Mouse (Mus musculus): Measurements from ENCODE around the gene Boll.

The Boll gene

DNA sequence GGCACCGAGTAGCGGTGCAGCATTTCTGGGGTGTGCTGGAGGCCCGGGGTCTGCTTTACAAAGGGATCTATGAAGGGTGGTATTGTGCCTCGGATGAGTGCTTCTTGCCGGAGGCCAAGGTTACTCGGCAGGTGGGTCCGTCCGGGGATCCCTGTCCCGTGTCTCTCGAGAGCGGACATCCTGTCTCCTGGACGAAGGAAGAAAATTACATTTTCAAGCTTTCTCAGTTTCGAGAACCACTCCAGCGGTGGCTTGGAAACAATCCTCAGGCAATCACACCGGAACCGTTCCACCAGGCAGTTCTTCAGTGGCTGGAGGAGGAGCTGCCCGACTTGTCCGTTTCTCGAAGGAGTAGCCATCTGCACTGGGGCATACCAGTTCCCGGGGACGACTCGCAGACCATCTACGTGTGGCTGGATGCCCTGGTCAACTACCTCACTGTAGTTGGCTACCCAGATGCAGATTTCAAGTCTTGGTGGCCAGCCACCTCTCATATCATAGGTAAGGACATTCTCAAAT, 125.6 kb downstream of the Boll start:
- DNase-seq = peak in 1 of 2 experiments; percentile 52

DNA sequence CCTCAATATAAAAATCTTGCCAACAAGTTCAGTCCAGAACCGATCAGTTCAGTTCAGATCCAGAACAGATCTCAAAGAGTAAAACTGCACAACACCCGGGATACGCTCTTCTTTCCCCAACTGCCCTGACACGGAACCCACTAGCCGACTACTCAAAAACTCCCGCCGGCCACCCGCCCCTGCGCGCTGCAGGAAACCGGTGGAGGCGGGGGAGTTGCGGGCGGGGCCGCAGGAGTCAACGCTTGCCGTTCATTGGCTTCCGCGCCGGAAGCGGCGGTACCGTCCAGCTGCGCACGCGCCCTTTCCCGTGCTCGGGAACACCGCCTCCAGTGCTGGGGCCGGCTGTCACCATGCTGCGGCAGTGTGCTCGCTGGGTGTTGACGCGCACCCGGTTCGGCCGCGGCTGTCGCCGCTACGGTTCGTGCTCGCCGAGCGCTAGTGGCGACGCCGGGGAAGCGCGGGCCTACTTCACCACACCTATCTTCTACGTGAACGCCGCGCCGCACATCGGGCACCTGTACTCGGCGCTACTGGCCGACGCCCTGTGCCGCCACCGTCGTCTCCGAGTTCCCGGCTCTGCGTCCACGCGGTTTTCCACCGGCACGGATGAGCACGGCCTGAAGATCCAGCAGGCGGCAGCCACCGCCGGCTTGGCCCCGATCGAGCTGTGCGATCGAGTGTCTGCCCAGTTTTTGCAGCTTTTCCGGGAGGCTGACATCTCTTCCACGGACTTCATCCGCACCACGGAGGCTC, 126.2 kb downstream of the Boll start, which contains the start of gene Mars2:
Mars2 (plus strand) TSS at position 288 of the 753 bp plus-strand sequence.
- peak; percentile 95 to 96 for DNase-seq

DNA sequence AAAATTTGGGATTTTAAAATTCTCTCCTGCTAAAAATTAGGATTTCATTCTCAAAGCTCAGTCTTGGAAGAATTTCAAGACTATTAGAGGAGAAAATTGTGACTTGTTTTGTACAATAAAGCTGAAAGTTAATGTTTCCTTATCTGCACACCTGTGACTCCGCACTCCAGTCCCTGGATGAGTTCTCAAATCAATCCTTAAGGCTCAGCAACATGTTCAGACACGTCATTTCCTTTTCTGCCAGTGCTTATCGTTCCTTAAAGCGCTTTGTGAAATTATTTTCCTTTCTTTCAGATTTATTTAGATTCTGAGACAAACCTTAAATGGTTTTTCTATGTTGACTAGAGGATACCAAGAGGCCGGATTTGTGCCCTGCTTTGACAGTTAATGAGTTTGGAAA, 126.8 kb downstream of the Boll start:
- no peak for DNase-seq

DNA sequence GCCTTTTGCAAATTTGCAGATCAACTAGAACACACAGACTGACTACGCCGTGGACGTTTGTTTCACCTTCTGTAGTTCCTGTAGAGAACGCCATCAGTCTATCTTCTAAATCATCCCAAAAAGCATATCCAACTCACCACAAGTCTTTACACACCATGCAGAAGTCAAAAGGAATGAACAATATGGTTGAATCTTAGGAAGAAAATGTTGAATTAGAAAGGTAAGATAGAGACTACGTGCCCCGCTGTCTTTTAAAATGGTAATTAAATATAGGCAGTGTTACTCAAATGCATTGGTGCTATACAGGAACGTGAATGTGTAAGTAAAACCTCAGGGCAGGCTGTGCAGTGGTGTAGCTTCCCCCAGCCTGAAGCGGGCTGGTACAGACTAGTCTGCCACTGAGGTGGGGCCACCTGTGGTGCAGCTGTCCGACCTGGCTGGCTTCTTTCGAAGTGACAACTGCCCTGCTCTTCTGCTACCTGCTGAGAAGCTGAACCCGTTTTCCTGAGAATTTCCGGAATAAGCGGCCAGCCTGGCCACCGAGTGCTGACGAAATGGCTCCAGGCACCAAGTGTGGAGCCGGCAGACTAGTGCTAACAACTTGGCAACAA, 128.3 kb downstream of the Boll start:
- peak in 1 of 2 experiments; percentile 0 for DNase-seq

- peak in 1 of 2 experiments; percentile 0 for DNase-seq
Observed at GRCm38 (mm10) chr1:55228256-55228884, 134.9 kb downstream of the Boll start.

DNA sequence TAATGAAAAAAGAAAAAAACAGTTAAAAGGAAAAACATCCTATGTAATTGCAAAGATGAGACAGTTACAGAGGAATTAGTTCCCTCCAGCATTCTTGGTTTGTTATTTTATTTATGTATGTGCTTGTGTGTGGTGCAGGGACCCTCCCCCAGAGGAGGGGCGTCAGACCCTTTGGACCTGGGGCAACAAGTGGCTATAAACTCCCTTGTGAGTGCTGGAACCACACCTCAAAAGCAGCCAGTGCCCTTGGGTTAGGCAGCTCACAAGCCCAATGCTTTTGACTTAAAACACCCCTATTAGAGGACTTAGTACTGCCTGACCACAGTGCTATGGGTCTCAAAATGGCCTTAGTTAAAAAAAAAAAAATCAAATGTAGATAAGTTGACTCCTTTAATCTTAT, 135.9 kb downstream of the Boll start:
- peak in 1 of 2 experiments; percentile 0 for DNase-seq

DNA sequence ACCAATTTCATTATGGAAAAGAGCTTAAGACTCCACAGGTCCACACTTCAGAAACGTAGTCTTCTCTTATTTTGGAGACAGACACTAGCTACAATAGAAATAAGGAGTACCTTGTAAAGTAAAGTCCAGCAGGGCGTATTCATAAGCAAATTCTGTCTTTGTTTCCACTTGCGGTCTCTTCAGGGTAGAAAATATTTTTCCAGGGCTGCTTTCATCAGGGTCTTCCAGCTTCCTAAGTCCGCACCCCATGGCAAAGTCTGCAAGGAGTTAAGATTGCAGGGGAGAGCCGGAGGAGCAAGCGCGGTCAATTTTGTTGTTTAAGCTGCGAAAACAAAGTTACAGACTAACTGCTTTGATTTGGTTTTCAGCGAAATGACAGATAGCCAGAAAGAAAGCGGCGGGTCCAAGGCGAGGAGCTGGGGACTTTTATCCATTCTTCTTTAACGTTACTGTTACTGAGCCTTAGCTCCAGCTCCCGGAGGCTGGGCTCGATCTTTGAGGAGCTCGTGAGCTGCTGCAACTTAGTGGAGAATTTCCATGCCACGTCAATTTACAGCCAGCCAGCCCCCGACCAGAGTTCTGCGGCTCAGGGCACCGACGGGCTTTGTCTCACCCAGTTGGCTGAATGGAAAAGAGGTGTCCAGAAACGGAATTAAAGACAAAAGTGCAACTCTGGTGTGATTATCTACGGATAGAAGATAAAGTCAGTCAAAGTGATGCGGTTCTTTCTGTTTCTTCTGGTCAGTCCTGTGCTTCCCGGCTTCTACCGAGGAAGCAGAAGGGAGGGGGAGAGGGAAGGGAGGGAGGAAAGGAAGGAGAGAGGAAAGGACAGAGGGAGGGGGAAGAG, 137.0 kb downstream of the Boll start, which contains the start of gene Rftn2:
Rftn2 (minus strand) TSS at position 772 of the 847 bp plus-strand sequence.
- peak; percentile 24 to 30 for DNase-seq

- DNase-seq = peak in 1 of 2 experiments; percentile 1
Observed at GRCm38 (mm10) chr1:55225398-55225797, 137.9 kb downstream of the Boll start.

- no peak for DNase-seq
Observed at GRCm38 (mm10) chr1:55224111-55224510, 139.2 kb downstream of the Boll start.

GRCm38 (mm10) chr1:55223026-55223425, 140.2 kb downstream of the Boll start:
- no peak for DNase-seq

DNA sequence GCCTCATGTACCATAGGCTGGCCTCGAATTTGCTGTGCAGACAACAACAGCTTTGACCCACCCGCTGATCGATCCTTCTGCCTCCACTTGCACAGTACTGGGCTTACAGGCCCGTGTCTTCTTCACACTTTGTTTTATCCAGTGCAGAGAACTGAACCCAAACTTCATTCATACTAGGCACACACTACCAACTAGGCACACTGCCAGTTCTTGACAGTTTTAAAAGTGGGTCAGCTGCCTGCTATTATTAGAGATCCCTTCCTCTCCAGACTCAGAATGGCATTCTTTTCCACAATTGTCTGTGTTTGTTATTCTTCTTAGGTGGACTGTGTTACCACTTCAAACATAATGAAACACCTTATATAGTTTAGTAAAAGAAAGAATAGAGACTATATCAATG, 141.9 kb downstream of the Boll start:
- no peak for DNase-seq

- DNase-seq = no peak
Observed at GRCm38 (mm10) chr1:55217191-55217590, 146.1 kb downstream of the Boll start.

DNA sequence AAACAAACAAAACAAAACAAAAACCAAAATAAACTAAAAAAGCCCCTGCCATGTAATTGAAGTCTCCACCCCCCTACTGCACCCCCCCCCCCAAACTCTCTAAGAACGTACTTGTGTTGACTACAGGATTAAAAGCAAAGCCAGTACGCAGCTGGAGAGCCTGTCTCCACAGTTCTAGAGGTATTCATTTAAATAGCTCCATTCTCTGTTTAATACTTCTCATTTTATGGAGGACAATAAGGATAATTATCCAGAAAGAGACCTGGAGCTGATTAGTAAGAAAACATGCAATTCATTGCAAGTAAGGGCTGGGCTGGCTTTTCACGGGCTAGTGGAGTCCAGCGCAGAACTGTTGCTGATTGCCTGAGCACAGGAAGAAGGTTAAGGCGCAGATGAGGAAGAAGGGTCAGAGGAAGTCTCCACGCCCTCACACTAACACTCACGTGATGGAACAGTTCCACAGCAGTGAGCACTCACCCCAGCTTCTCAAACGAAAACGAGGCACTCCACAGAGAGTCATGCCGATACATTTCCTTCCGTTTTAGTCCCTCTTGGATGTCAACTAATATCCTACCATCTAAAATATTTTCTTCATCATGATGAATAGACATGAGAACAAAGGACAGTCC, 148.0 kb downstream of the Boll start:
- DNase-seq = peak; percentile 83 to 85

- no peak for DNase-seq
Observed at GRCm38 (mm10) chr1:55213936-55214335, 149.3 kb downstream of the Boll start.

DNA sequence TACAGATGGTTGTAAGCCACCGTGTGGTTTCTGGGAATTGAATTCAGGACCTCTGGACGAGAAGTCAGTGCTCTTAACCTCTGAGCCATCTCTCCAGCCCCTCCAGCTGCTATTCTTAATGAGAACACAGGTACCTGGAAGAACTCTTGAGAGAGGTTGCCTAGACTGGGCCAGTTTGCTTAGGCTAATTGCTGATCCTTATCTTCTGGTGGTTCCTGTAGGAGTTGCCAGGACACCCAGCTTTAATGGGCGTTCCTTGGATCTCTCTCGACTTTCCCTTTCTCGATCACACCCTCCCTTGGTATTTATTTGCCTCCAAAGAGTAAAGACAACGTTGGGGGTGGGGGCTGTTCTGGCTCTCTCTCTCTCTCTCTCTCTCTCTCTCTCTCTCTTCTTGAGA, 149.8 kb downstream of the Boll start:
- DNase-seq = no peak

DNA sequence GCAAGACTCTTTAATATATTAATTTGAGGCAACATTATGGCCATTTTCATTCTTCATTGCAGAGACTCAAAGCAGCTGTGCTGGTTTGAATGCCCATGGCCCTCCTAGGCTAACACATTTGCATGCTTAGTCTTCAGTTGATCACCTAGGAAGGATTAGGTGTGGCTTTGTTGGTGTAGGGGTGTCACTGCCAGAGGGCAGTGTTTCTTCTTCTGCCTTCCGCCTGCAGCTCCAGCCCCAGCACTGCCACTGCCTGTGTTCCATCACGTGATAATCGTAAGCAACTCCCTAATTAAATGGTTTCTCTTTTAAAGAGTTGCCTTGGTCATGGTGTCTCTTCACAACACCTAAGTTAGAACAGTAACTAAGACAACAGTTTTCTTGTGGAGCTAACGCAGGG, 150.5 kb downstream of the Boll start:
- DNase-seq = peak; percentile 36 to 37

DNA sequence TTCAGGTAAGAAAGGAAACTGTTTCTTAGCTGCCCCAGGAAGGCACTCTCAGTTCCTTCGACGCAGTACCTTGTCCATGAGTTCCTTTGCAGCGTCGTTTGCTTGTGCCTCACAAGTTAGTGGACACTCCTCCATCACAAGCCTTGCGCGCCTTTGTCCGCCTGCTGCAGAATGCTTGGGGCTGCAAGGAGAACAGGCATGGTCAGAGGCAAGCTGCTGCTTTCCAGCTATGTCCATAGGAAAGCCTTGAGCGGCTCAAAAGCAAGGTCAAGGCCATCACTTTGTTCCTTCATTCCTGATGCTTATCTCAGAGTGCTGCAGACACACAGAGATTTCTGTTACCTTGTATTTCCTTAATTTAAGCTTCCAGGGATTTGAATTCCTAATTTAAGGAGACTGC, 152.2 kb downstream of the Boll start:
- no peak for DNase-seq

DNA sequence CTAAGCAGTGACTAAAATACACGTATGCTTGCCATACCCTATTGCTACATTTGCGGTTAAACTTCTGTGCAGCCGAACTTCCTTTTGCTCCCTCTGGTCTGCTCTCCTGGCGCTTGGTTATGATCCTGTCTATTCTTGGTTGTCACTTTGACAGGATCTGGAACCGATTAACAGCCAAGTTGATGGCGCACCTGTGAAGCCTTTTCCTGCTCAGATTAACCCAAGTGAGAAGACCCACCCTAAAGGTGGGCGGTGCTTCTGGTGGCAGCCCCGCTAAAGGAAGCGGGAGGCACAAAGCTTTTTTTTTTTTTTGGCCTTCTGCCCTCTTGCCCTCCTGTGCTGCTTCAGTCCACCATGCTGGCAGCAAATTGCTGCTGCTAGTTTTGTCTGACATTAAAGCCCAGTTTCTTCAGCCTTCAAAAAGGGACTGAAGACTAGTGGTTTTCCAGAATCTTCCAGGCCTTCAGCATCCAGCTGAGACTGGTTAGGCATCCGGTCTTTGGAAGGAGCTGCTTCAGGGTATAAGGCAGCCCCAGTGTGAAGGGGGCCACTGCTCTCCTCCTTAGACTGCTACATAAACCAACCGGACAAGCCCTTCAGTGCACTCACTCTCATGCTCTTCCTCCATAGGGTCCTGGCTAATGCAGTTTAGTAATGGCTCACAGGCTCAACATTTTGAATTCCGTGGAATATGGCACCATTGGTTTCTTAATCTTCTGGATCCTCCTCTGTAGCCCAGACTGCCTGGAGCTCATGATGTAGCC, 152.9 kb downstream of the Boll start:
- peak; percentile 72 to 77 for DNase-seq

GRCm38 (mm10) chr1:55208500-55209140, 154.6 kb downstream of the Boll start:
- no peak for DNase-seq

DNA sequence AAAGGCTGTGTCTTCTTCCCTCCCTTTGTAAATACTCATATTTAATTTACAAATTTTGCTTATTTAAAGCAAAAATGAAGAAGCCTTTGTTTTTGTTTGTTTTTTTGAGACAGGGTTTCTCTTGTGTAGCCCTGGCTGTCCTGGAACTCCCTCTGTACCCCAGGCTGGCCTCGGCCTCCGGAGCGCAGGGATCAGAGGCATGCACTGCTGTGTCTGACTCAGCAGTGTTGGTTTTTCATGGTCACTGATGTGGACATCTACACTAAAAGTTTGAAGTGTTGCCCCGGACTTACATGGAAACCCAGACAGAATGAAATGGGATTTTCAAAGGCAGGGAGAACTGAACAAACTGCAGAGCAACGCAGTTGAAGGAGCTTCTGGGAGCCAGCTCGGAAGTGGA, 155.7 kb downstream of the Boll start:
- no peak for DNase-seq

- DNase-seq = no peak
Observed at GRCm38 (mm10) chr1:55205808-55206327, 157.4 kb downstream of the Boll start.

All from B cell, adult 2 months (primary cell).